Mouse (Mus musculus) ZHBTc4 (cell line): ENCODE measurements around the gene Mrpl50.

ENCODE experiments used
- DNase-seq: peaks from one replicate; pipeline ENCODE4 v3.0.0-alpha.2; 2011; ENCODE audit warnings: low read depth, low spot score

Gene Mrpl50

GRCm38 (mm10) chr4:49520572-49521340 lies at the start of gene Mrpl50, which contains the start of gene Zfp189:
TSS of gene Mrpl50 (minus strand) at chr4:49521093.
TSS of gene Zfp189 (plus strand) at chr4:49521176.
- DNase-seq: peak; percentile 97

- DNase-seq: peak; percentile 77
These were observed 46.7 kb upstream of the Mrpl50 start for GRCm38 (mm10) chr4:49567613-49568012.

GRCm38 (mm10) chr4:49559915-49560772 lies 39.3 kb upstream of the Mrpl50 start:
- DNase-seq: peak; percentile 7

GRCm38 (mm10) chr4:49558181-49558580 lies 37.3 kb upstream of the Mrpl50 start:
- DNase-seq: no peak

- no peak for DNase-seq
These were observed 36.5 kb upstream of the Mrpl50 start for GRCm38 (mm10) chr4:49557375-49557774.

GRCm38 (mm10) chr4:49553380-49553779 lies 32.5 kb upstream of the Mrpl50 start:
- no peak for DNase-seq

- DNase-seq: no peak
These were observed 28.5 kb upstream of the Mrpl50 start, which contains the start of gene Aldob for GRCm38 (mm10) chr4:49549383-49549782. TSS of gene Aldob (minus strand) at chr4:49549546.

GRCm38 (mm10) chr4:49547544-49548219 lies 26.8 kb upstream of the Mrpl50 start:
- DNase-seq: no peak

GRCm38 (mm10) chr4:49546873-49547543 lies 26.1 kb upstream of the Mrpl50 start:
- DNase-seq: no peak

GRCm38 (mm10) chr4:49546026-49546425 lies 25.1 kb upstream of the Mrpl50 start:
- DNase-seq: no peak

- DNase-seq: no peak
These were observed 20.1 kb upstream of the Mrpl50 start for GRCm38 (mm10) chr4:49540966-49541365.

GRCm38 (mm10) chr4:49539665-49540064 lies 18.8 kb upstream of the Mrpl50 start:
- no peak for DNase-seq

GRCm38 (mm10) chr4:49536671-49537070 lies 15.8 kb upstream of the Mrpl50 start:
- DNase-seq: no peak

- DNase-seq: no peak
These were observed 14.9 kb upstream of the Mrpl50 start for GRCm38 (mm10) chr4:49535675-49536294.

- no peak for DNase-seq
These were observed 14.1 kb upstream of the Mrpl50 start for GRCm38 (mm10) chr4:49535036-49535435.

GRCm38 (mm10) chr4:49522576-49522975 lies 1.7 kb upstream of the Mrpl50 start:
- DNase-seq: no peak

GRCm38 (mm10) chr4:49521346-49521745 lies 453 bp upstream of the Mrpl50 start:
- no peak for DNase-seq

- peak; percentile 86 for DNase-seq
These were observed 1.4 kb downstream of the Mrpl50 start for GRCm38 (mm10) chr4:49519476-49519875.

GRCm38 (mm10) chr4:49514441-49514840 lies 6.5 kb downstream of the Mrpl50 start:
- no peak for DNase-seq

GRCm38 (mm10) chr4:49512636-49513035 lies 8.3 kb downstream of the Mrpl50 start:
- DNase-seq: no peak
